Mouse (Mus musculus): Measurements from ENCODE around the gene Fam136a. TPM values are rescaled to one million over a fixed set of nuclear protein-coding genes. Genes with fewer than 3 reads are reported as not detected.

Fam136a gene
- total and polyA plus RNA-seq, 3 experiments: 152 to 339 (median 160) TPM

- Histone ChIP-seq H3K27me3 (replicated peaks) (peaks cover 8% of the 10 kb centered on the region), H3K4me1 (ENCODE audit: control insufficient read depth in 1 of 2, insufficient read depth in 2 of 2) (peaks cover 3 to 21% of the 10 kb centered on the region in 2 experiments; a peak in 3 of 4 replicates), H3K9me3 (replicated peaks; ENCODE audit: low read length) (no peaks in the 10 kb centered on the region), H3K36me3 (replicated peaks in 1 of 2; ENCODE audit: control insufficient read depth in 1 of 2, insufficient read depth in 1 of 2, low read length in 1 of 2) (peaks cover 7 to 14% of the 10 kb centered on the region in 2 experiments), H3K79me2 (replicated peaks; ENCODE audit: control insufficient read depth, extremely low read depth, insufficient read depth, poor library complexity, severe bottlenecking) (no peaks in the 10 kb centered on the region; the same call in 1 of the 2 replicates), H3K4me2 (ENCODE audit: insufficient read depth, low read depth, poor library complexity, severe bottlenecking) (peak overlapping the region; percentile 94), H3K9ac (ENCODE audit: insufficient read depth, low read depth) (peak overlapping the region; percentile 64), H3K27ac (ENCODE audit: insufficient read depth, low read depth) (peak overlapping the region; percentile 27; the same call in 1 of the 2 replicates), H3K4me3 (replicated peaks in 1 of 3; ENCODE audit: low read depth in 2 of 3, low read length in 2 of 3, poor library complexity in 1 of 3) (peak overlapping the region; percentile 82 to 87 (median 84))
- no peak for DNase-seq (ENCODE audit: extremely low read depth)
- dilution Hi-C loops (cut with MboI; ENCODE audit: extremely low pct_ligation_motif_present, extremely low pct_unique_long_range_greater_than_20kb, low sequenced_read_pairs) (no loop called here), in situ Hi-C loops (cut with MboI; ENCODE audit: low pct_ligation_motif_present, low pct_unique_long_range_greater_than_20kb, low sequenced_read_pairs) (no loop called here)
- TF ChIP-seq RCOR1 (conservative IDR thresholded peaks at IDR 0.05; ENCODE audit: low read depth, low read length) (no peak), ZKSCAN1 (IDR thresholded peaks at IDR 0.05; ENCODE audit: borderline replicate concordance, low read depth, low read length) (no peak), BHLHE40 (IDR thresholded peaks at IDR 0.05; ENCODE audit: low read depth, low read length) (peak; percentile 54), PAX5 (IDR thresholded peaks at IDR 0.05; ENCODE audit: low read length) (no peak), JUN (IDR thresholded peaks at IDR 0.05; ENCODE audit: insufficient read depth, low read depth, low read length) (no peak), USF2 (conservative IDR thresholded peaks at IDR 0.05; ENCODE audit: low read depth, low read length) (no peak), JUND (conservative IDR thresholded peaks at IDR 0.05; ENCODE audit: low read depth, low read length) (0 out of 2 replicates have a peak, but pooled peaks have one; percentile 21), NELFE (IDR thresholded peaks at IDR 0.05; ENCODE audit: low read depth, low read length) (no peak), USF1 (IDR thresholded peaks at IDR 0.05; ENCODE audit: low read depth, low read length) (no peak), E2F4 (IDR thresholded peaks at IDR 0.05; ENCODE audit: insufficient replicate concordance, low read depth, low read length) (no peak), SIN3A (IDR thresholded peaks at IDR 0.05; ENCODE audit: low read length) (no peak; the same call in 1 of the 2 replicates), MYC (IDR thresholded peaks at IDR 0.05; ENCODE audit: low read depth, low read length) (peak; percentile 60), EP300 (IDR thresholded peaks at IDR 0.05; ENCODE audit: low read length) (peak; percentile 50; the same call in 1 of the 2 replicates), ELF1 (IDR thresholded peaks at IDR 0.05; ENCODE audit: low read depth, low read length) (peak; percentile 65), KAT2A (IDR thresholded peaks at IDR 0.05; ENCODE audit: insufficient replicate concordance, low read length) (no peak), POLR2A (IDR thresholded peaks at IDR 0.05; ENCODE audit: low read depth, low read length) (peak; percentile 35; the same call in 1 of the 2 replicates), POLR2AphosphoS2 (IDR thresholded peaks at IDR 0.05; ENCODE audit: low read depth, low read length) (no peak), RAD21 (IDR thresholded peaks at IDR 0.05; ENCODE audit: low read depth, low read length) (no peak), UBTF (IDR thresholded peaks at IDR 0.05; ENCODE audit: low read depth, low read length) (no peak), ZNF384 (IDR thresholded peaks at IDR 0.05; ENCODE audit: low read depth, low read length) (no peak), MEF2A (IDR thresholded peaks at IDR 0.05; ENCODE audit: borderline replicate concordance, low read depth, low read length) (no peak), TBP (conservative IDR thresholded peaks at IDR 0.05; ENCODE audit: low read depth, low read length) (no peak), MAZ (IDR thresholded peaks at IDR 0.05; ENCODE audit: low read depth, low read length) (no peak), GABPA (IDR thresholded peaks at IDR 0.05; ENCODE audit: insufficient replicate concordance, low read depth, low read length) (no peak), MAFK (IDR thresholded peaks at IDR 0.05; ENCODE audit: insufficient replicate concordance, low read length) (no peak), TCF12 (IDR thresholded peaks at IDR 0.05; ENCODE audit: low read depth, low read length) (no peak), CHD1 (IDR thresholded peaks at IDR 0.05; ENCODE audit: low read depth, low read length) (no peak), SMC3 (IDR thresholded peaks at IDR 0.05; ENCODE audit: low read depth, low read length) (no peak), ZMIZ1 (IDR thresholded peaks at IDR 0.05; ENCODE audit: low read depth, low read length) (no peak), IRF4 (IDR thresholded peaks at IDR 0.05; ENCODE audit: low read depth, low read length) (peak; percentile 66), HCFC1 (IDR thresholded peaks at IDR 0.05; ENCODE audit: low read depth, low read length) (no peak), MAX (IDR thresholded peaks at IDR 0.05; ENCODE audit: low read length) (peak; percentile 45; the same call in 1 of the 2 replicates), ZC3H11A (IDR thresholded peaks at IDR 0.05; ENCODE audit: low read depth, low read length) (no peak), MXI1 (IDR thresholded peaks at IDR 0.05; ENCODE audit: low read depth, low read length) (peak; percentile 65; the same call in 1 of the 2 replicates), CTCF (conservative IDR thresholded peaks at IDR 0.05 in 1 of 2, IDR thresholded peaks at IDR 0.05 in 1 of 2; ENCODE audit: low read depth in 2 of 2, low read length in 2 of 2) (no peak), NRF1 (IDR thresholded peaks at IDR 0.05; ENCODE audit: low read depth, low read length) (no peak), ETS1 (conservative IDR thresholded peaks at IDR 0.05; ENCODE audit: low read depth, low read length) (no peak), CHD2 (IDR thresholded peaks at IDR 0.05; ENCODE audit: low read length) (0 out of 2 replicates have a peak, but pooled peaks have one; percentile 17)
Measured at GRCm38 (mm10) chr6:86397257-86397980, 32.0 kb downstream of the Fam136a start.

All from CH12.LX (cell line).